Mouse (Mus musculus) limb, embryonic 15.5 days (tissue): ENCODE data around the gene Gar1. TPM values are rescaled to one million over a fixed set of nuclear protein-coding genes. Genes with fewer than 3 reads are reported as not detected.

ENCODE experiments used
- ATAC-seq: fragments of 200-750 bp; cut with Nextera tagmentation; 2 replicates; pipeline ENCODE4 v1.8.0; 2017; ENCODE audit warnings: low read depth, moderate TSS enrichment; ENCODE audit not compliant: insufficient number of reproducible peaks, low FRiP score, low TSS enrichment
- H3K27ac ChIP-seq: fragments of 300-500 bp; sonication (generic); 2 replicates; pipeline ENCODE4 v1.5.1; 2015; ENCODE audit warnings: moderate library complexity, mild to moderate bottlenecking, inconsistent platforms
- H3K27me3 ChIP-seq: fragments of 300-500 bp; sonication (generic); 2 replicates; pipeline ENCODE4 v1.6.1; 2015; ENCODE audit warnings: inconsistent platforms
- H3K36me3 ChIP-seq: fragments of 300-500 bp; sonication (generic); 2 replicates; pipeline ENCODE4 v1.6.1; 2015; ENCODE audit warnings: inconsistent platforms
- H3K4me1 ChIP-seq: fragments of 300-500 bp; sonication (generic); 2 replicates; pipeline ENCODE4 v1.6.1; 2015; ENCODE audit warnings: inconsistent platforms
- H3K4me2 ChIP-seq: fragments of 300-500 bp; sonication (generic); 2 replicates; pipeline ENCODE4 v1.6.1; 2015; ENCODE audit warnings: mild to moderate bottlenecking, inconsistent platforms
- H3K4me3 ChIP-seq: fragments of 300-500 bp; sonication (generic); 2 replicates; pipeline ENCODE4 v1.5.1; 2015; ENCODE audit warnings: mild to moderate bottlenecking, inconsistent platforms
- H3K9ac ChIP-seq: fragments of 300-500 bp; sonication (generic); 2 replicates; pipeline ENCODE4 v1.6.1; 2015; ENCODE audit warnings: inconsistent platforms
- H3K9me3 ChIP-seq: fragments of 300-500 bp; sonication (generic); 2 replicates; pipeline ENCODE4 v1.6.1; 2016; ENCODE audit warnings: inconsistent platforms
- WGBS: fragments of 180-500 bp; shearing (Covaris S2); methylation state at CpG from one replicate; pipeline ENCODE4 v1.1.7; 2015; 5-methylcytosine and 5-hydroxymethylcytosine counted together
- polyA plus RNA-seq: library from polyadenylated mRNA; unstranded; fragments of >200 nt; fragmentation: Nextera tagmentation; extraction: Ambion mirVana; gene quantifications from 2 replicates; pipeline ENCODE4 v1.2.1, GENCODE M21; 2015

Gar1 gene
- 66.7 and 72.5 TPM in 2 replicates for polyA plus RNA-seq

- Histone ChIP-seq H3K4me3 (peak within 1 kb of the TSS; percentile 99), H3K9ac (peak within 1 kb of the TSS; percentile 79), H3K9me3 (no peaks in the 10 kb centered on the region), H3K27me3 (no peaks in the 10 kb centered on the region; the same call in 1 of the 2 replicates), H3K36me3 (peaks cover 21% of the 10 kb centered on the region), H3K4me1 (peaks cover 8% of the 10 kb centered on the region), H3K27ac (peak within 1 kb of the TSS; percentile 93), H3K4me2 (peak within 1 kb of the TSS; percentile 75)
- under 1% methylated on average over 60 of the region's 60 CpGs for WGBS
- peak; percentile 93 for ATAC-seq
These were observed at the start of gene Gar1 for GRCm38 (mm10) chr3:129831035-129831568. Gene Gar1, minus strand, starts transcription at chr3:129831396.

- Histone ChIP-seq H3K36me3 (no peaks in the 10 kb centered on the region), H3K4me1 (peaks cover 12% of the 10 kb centered on the region), H3K9me3 (no peaks in the 10 kb centered on the region), H3K9ac (no peak overlapping the region), H3K4me2 (no peak overlapping the region), H3K27ac (no peak overlapping the region), H3K27me3 (no peaks in the 10 kb centered on the region), H3K4me3 (no peak overlapping the region)
- WGBS: 71% methylated on average over 2 of the region's 2 CpGs
- no peak for ATAC-seq
These were observed 48.7 kb upstream of the Gar1 start for GRCm38 (mm10) chr3:129879913-129880312.

DNA sequence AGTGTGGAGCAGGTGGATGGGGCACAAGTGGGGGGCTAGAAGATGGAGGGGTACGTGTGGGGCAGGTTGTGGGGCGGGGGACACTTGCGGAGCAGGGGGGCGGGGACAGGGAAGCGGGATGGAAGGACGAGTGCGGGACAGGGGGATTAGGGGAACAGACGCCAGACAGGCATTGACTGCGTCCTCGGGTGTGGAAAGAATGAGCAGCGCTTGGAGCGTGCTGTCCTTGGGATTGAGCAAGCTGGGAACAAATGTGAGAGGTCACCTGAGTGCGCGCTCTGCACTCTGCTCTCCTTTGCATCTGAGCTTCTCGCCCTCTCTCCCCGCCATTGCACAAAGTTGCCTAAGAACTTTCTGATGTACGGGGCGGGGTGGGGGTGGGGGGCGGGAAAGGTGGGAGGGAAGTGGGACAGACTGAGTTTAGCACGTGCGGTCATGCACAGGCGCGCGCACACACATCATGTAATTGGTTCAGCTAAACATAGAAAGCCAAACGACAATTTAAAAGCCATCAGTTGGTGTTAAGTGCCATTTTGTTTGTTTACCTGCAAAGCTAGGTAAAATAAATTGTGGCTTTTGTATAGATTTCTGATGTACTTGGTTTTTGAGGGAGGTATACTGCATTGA is 48.0 kb upstream of the Gar1 start:
- peak; percentile 35; the same call in 1 of the 2 replicates for ATAC-seq
- H3K4me1 ChIP-seq: peaks cover 12% of the 10 kb centered on the region

GRCm38 (mm10) chr3:129878405-129879021 is 47.3 kb upstream of the Gar1 start, which contains the start of gene Pla2g12a:
Gene Pla2g12a, plus strand, starts transcription at chr3:129878606.
- H3K9ac ChIP-seq: peak within 1 kb of the TSS; percentile 46
- peak; percentile 83 for ATAC-seq
- H3K4me1 ChIP-seq: peaks cover 12% of the 10 kb centered on the region
- no peaks in the 10 kb centered on the region for H3K36me3 ChIP-seq
- H3K27me3 ChIP-seq: no peaks in the 10 kb centered on the region
- no peaks in the 10 kb centered on the region for H3K9me3 ChIP-seq
- WGBS: under 1% methylated on average over 61 of the region's 66 CpGs
- peak within 1 kb of the TSS; percentile 92 for H3K4me2 ChIP-seq
- H3K4me3 ChIP-seq: peak within 1 kb of the TSS; percentile 68
- H3K27ac ChIP-seq: no peak within 1 kb of the TSS; the same call in 1 of the 2 replicates

More for the DNA sequence above, 48.0 kb upstream of the Gar1 start:
- WGBS: 1% methylated on average over 24 of the region's 25 CpGs
- Histone ChIP-seq H3K9me3 (no peaks in the 10 kb centered on the region), H3K27me3 (no peaks in the 10 kb centered on the region), H3K27ac (no peak overlapping the region), H3K36me3 (no peaks in the 10 kb centered on the region), H3K4me3 (peak overlapping the region; percentile 68), H3K9ac (peak overlapping the region; percentile 46), H3K4me2 (peak overlapping the region; percentile 92)

- no peak overlapping the region for H3K4me2 ChIP-seq
- 76% methylated on average over 10 of the region's 10 CpGs for WGBS
- H3K9me3 ChIP-seq: no peaks in the 10 kb centered on the region
- no peak overlapping the region for H3K4me3 ChIP-seq
- no peak overlapping the region for H3K9ac ChIP-seq
- peaks cover 12% of the 10 kb centered on the region for H3K4me1 ChIP-seq
- no peak overlapping the region for H3K27ac ChIP-seq
- no peak for ATAC-seq
- H3K36me3 ChIP-seq: no peaks in the 10 kb centered on the region
- no peaks in the 10 kb centered on the region for H3K27me3 ChIP-seq
These were observed 46.1 kb upstream of the Gar1 start for GRCm38 (mm10) chr3:129877327-129877726.

DNA sequence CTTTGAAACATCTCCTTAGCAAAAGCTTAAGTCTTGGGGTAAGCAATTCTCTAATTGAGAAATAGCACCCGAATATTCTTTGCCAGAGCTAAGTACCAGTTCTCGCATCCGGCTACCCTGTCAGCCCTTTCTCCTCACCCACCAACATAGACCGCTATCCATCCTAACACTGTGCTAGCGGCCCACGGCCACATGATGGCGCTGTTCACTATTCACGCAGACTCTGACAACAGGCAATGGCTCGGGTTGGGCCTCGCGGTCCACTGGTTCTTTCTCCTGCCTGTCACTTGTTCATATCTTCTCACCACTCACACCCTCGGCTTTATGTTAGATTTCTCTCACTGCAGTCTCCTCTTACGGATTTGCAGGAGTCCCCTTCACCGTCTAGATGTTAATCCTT is 32.5 kb upstream of the Gar1 start:
- ATAC-seq: no peak
- Histone ChIP-seq H3K4me1 (no peaks in the 10 kb centered on the region), H3K4me3 (no peak overlapping the region), H3K4me2 (no peak overlapping the region), H3K27me3 (no peaks in the 10 kb centered on the region), H3K36me3 (no peaks in the 10 kb centered on the region), H3K27ac (no peak overlapping the region), H3K9ac (no peak overlapping the region), H3K9me3 (no peaks in the 10 kb centered on the region)
- 54% methylated on average over 14 of the region's 14 CpGs for WGBS

DNA sequence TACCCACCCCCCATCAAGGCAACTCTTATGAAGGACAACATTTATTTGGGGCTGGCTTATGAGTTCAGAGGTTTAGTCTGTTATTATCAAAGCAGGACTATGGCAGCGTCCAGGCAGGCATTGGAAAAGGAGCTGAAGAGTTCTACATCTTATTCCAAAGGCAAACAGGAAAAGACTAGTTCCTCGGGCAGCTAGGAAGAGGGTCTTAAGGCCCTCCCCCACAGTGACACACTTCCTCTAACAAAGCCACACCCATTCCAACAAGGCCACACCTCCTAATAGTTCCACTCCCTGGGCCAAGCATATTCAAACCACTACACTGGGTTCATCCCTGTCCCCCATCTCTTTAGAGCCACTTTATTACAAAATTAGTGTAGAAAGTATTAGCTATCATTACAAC is 31.4 kb upstream of the Gar1 start:
- no peaks in the 10 kb centered on the region for H3K36me3 ChIP-seq
- no peak overlapping the region for H3K4me3 ChIP-seq
- no peaks in the 10 kb centered on the region for H3K27me3 ChIP-seq
- no peak overlapping the region for H3K9ac ChIP-seq
- 74% methylated on average over 2 of the region's 2 CpGs for WGBS
- H3K9me3 ChIP-seq: no peaks in the 10 kb centered on the region
- no peak overlapping the region for H3K4me2 ChIP-seq
- H3K4me1 ChIP-seq: no peaks in the 10 kb centered on the region
- no peak overlapping the region for H3K27ac ChIP-seq
- no peak for ATAC-seq

DNA sequence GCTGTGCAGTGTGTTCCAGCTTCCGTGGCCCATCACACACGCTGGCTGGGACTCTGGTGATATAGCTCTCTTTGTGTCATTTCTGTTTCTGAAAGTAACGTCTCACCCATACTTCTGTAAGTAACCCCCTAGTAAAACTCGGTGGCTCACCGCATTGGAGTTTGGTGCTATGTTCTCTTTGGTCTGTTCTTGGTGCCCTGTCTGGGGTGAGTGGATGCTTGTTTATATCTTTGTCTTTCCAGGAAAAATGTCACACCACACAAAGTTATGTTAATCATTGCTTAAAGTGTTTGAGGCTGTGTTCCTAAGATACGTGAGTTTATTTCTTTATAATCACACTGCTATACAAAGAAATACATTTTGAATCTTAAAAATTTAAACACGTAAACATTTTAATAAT is 15.7 kb upstream of the Gar1 start:
- no peaks in the 10 kb centered on the region for H3K4me1 ChIP-seq
- H3K4me3 ChIP-seq: no peak overlapping the region
- 77% methylated on average over 7 of the region's 7 CpGs for WGBS
- no peaks in the 10 kb centered on the region for H3K9me3 ChIP-seq
- no peaks in the 10 kb centered on the region for H3K36me3 ChIP-seq
- H3K4me2 ChIP-seq: no peak overlapping the region
- H3K27me3 ChIP-seq: no peaks in the 10 kb centered on the region
- no peak for ATAC-seq
- H3K9ac ChIP-seq: no peak overlapping the region
- no peak overlapping the region for H3K27ac ChIP-seq

GRCm38 (mm10) chr3:129845868-129846267 is 14.7 kb upstream of the Gar1 start:
- no peak for ATAC-seq
- H3K4me1 ChIP-seq: no peaks in the 10 kb centered on the region
- H3K4me3 ChIP-seq: no peak overlapping the region
- H3K9ac ChIP-seq: no peak overlapping the region
- H3K27ac ChIP-seq: no peak overlapping the region
- H3K4me2 ChIP-seq: no peak overlapping the region
- H3K27me3 ChIP-seq: no peaks in the 10 kb centered on the region
- no peaks in the 10 kb centered on the region for H3K36me3 ChIP-seq
- no peaks in the 10 kb centered on the region for H3K9me3 ChIP-seq
- WGBS: 78% methylated on average over 2 of the region's 2 CpGs

DNA sequence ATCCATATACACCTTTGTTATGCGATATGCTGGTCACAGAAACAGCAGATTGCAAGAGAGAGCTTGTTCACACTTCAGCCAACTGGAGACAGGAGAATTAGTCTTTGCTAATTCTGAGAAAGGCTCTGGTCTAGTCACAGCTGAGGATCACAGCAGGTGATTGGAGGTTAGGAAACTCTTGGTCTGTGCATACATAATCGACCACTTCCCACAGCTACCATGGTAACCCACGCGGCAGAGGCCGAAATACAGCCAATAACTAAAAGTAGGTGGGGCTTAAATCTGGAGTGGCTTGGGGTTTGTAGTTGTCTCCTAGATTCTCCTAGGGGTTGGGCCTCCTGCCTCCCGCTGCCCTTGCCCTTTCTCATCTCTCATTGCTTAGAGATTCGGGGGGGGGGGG is 6.8 kb upstream of the Gar1 start:
- no peak overlapping the region for H3K27ac ChIP-seq
- no peak overlapping the region for H3K4me3 ChIP-seq
- no peaks in the 10 kb centered on the region for H3K36me3 ChIP-seq
- no peak overlapping the region for H3K9ac ChIP-seq
- no peaks in the 10 kb centered on the region for H3K9me3 ChIP-seq
- no peaks in the 10 kb centered on the region for H3K4me1 ChIP-seq
- ATAC-seq: no peak
- no peak overlapping the region for H3K4me2 ChIP-seq
- no peaks in the 10 kb centered on the region; the same call in 1 of the 2 replicates for H3K27me3 ChIP-seq
- 36% methylated on average over 7 of the region's 7 CpGs for WGBS

- no peak for ATAC-seq
- H3K4me3 ChIP-seq: no peak overlapping the region
- no peaks in the 10 kb centered on the region for H3K4me1 ChIP-seq
- no peaks in the 10 kb centered on the region; the same call in 1 of the 2 replicates for H3K27me3 ChIP-seq
- no peaks in the 10 kb centered on the region for H3K9me3 ChIP-seq
- no peak overlapping the region for H3K27ac ChIP-seq
- H3K9ac ChIP-seq: no peak overlapping the region
- H3K36me3 ChIP-seq: no peaks in the 10 kb centered on the region
- 68% methylated on average over 6 of the region's 6 CpGs for WGBS
- H3K4me2 ChIP-seq: no peak overlapping the region
These were observed 5.8 kb upstream of the Gar1 start for GRCm38 (mm10) chr3:129836965-129837364.

GRCm38 (mm10) chr3:129836051-129836697 is 5.0 kb upstream of the Gar1 start:
- ATAC-seq: no peak
- WGBS: 22% methylated on average over 11 of the region's 11 CpGs
- H3K9ac ChIP-seq: no peak overlapping the region
- no peak overlapping the region for H3K27ac ChIP-seq
- H3K36me3 ChIP-seq: no peaks in the 10 kb centered on the region
- H3K9me3 ChIP-seq: no peaks in the 10 kb centered on the region
- no peak overlapping the region for H3K4me2 ChIP-seq
- no peak overlapping the region for H3K4me3 ChIP-seq
- H3K27me3 ChIP-seq: no peaks in the 10 kb centered on the region; the same call in 1 of the 2 replicates
- H3K4me1 ChIP-seq: no peaks in the 10 kb centered on the region
